Mouse (Mus musculus) intestine, embryonic 14.5 days (tissue): ENCODE data around the gene Kalrn. TPM values are rescaled to one million over a fixed set of nuclear protein-coding genes. Genes with fewer than 3 reads are reported as not detected.

Experiments
- ATAC-seq: fragments of 200-750 bp; cut with Nextera tagmentation; replicated peaks from 2 replicates; pipeline ENCODE4 v1.8.0; 2017; ENCODE audit warnings: low read depth, moderate number of reproducible peaks, moderate TSS enrichment, moderate library complexity; ENCODE audit not compliant: low FRiP score, low TSS enrichment
- DNase-seq: peaks from one replicate; pipeline ENCODE4 v3.0.0-alpha.2; 2018; ENCODE audit warnings: low spot score
- H3K27ac ChIP-seq: fragments of 300-500 bp; sonication (generic); 2 replicates; pipeline ENCODE4 v1.5.1; 2014; ENCODE audit warnings: low read depth, mild to moderate bottlenecking, control low read depth
- H3K27me3 ChIP-seq: fragments of 300-500 bp; sonication (generic); replicated peaks from 2 replicates; pipeline ENCODE4 v1.6.1; 2014; ENCODE audit warnings: low read length, control low read depth; ENCODE audit not compliant: control insufficient read depth, insufficient read depth
- H3K36me3 ChIP-seq: fragments of 300-500 bp; sonication (generic); 2 replicates; pipeline ENCODE4 v1.6.1; 2014; ENCODE audit warnings: low read length, control low read depth; ENCODE audit not compliant: control insufficient read depth, insufficient read depth
- H3K4me1 ChIP-seq: fragments of 300-500 bp; sonication (generic); replicated peaks from 2 replicates; pipeline ENCODE4 v1.6.1; 2014; ENCODE audit warnings: low read length, control low read depth, mixed read lengths; ENCODE audit not compliant: control insufficient read depth, insufficient read depth
- H3K4me2 ChIP-seq: fragments of 300-500 bp; sonication (generic); 2 replicates; pipeline ENCODE4 v1.6.1; 2014; ENCODE audit warnings: low read length
- H3K4me3 ChIP-seq: fragments of 300-500 bp; sonication (generic); 2 replicates; pipeline ENCODE4 v1.5.1; 2014; ENCODE audit warnings: low read depth, low read length, control low read depth, mixed read lengths
- H3K9ac ChIP-seq: fragments of 300-500 bp; sonication (generic); 2 replicates; pipeline ENCODE4 v1.6.1; 2014; ENCODE audit warnings: mild to moderate bottlenecking, low read length
- H3K9me3 ChIP-seq: fragments of 300-500 bp; sonication (generic); 2 replicates; pipeline ENCODE4 v1.6.1; 2016; ENCODE audit warnings: low read length, control low read depth; ENCODE audit not compliant: control insufficient read depth
- WGBS: fragments of 180-500 bp; shearing (Covaris S2); extraction: QIAGEN DNeasy Blood & Tissue Kit; methylation state at CpG from one replicate; pipeline ENCODE4 v1.1.7; 2014; 5-methylcytosine and 5-hydroxymethylcytosine counted together
- polyA plus RNA-seq: library from polyadenylated mRNA; unstranded; fragments of >200 nt; fragmentation: Nextera tagmentation; extraction: Ambion mirVana; gene quantifications from 2 replicates; pipeline ENCODE4 v1.2.1, GENCODE M21; 2014

Kalrn gene
- polyA plus RNA-seq, 1 experiment from 2014 or later: 20.1 TPM

- Histone ChIP-seq H3K9ac (no peak overlapping the region), H3K27me3 (no peaks in the 10 kb centered on the region), H3K9me3 (no peaks in the 10 kb centered on the region), H3K4me1 (peaks cover 11% of the 10 kb centered on the region; the same call in 1 of the 2 replicates), H3K36me3 (peaks cover 49% of the 10 kb centered on the region), H3K27ac (no peak overlapping the region), H3K4me3 (no peak overlapping the region), H3K4me2 (no peak overlapping the region)
- WGBS: 79% methylated on average over 12 of the region's 12 CpGs
- DNase-seq (no peak), ATAC-seq (no peak)
These were observed 541.2 kb downstream of the Kalrn start for GRCm38 (mm10) chr16:34032011-34032645.

- ATAC-seq (no peak), DNase-seq (no peak)
- Histone ChIP-seq H3K4me3 (no peak overlapping the region), H3K9ac (no peak overlapping the region), H3K27me3 (no peaks in the 10 kb centered on the region), H3K4me2 (no peak overlapping the region), H3K9me3 (no peaks in the 10 kb centered on the region), H3K36me3 (peaks cover 55% of the 10 kb centered on the region), H3K27ac (no peak overlapping the region), H3K4me1 (peaks cover 9% of the 10 kb centered on the region; the same call in 1 of the 2 replicates)
- 83% methylated on average over 9 of the region's 9 CpGs for WGBS
These were observed 541.8 kb downstream of the Kalrn start for GRCm38 (mm10) chr16:34031565-34031964.

DNA sequence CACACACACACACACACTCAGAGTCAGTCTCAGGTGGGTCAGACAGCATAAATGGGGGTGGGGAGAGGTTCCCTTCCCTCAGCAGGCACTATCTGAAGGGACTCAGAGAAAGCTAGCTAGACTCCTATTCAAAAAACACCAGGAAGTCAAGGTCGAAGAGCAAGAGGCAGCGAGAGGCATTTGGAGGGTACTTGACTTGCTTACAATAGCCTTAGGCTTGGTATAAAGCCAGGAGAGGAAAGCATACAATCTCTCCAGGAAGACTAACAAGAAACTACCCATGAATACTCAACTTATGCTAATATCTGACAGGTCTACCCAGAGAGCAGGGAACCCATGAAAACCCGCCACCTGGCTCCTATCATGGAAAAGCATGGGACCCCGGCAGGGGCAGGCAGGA is 543.0 kb downstream of the Kalrn start:
- Histone ChIP-seq H3K27me3 (no peaks in the 10 kb centered on the region), H3K9ac (no peak overlapping the region), H3K27ac (no peak overlapping the region), H3K9me3 (no peaks in the 10 kb centered on the region), H3K4me3 (no peak overlapping the region), H3K4me2 (no peak overlapping the region), H3K4me1 (peaks cover 4% of the 10 kb centered on the region; the same call in 1 of the 2 replicates), H3K36me3 (peaks cover 59% of the 10 kb centered on the region)
- no peak for ATAC-seq
- no peak for DNase-seq
- 68% methylated on average over 4 of the region's 4 CpGs for WGBS

- Histone ChIP-seq H3K4me2 (no peak overlapping the region), H3K9ac (no peak overlapping the region), H3K36me3 (peaks cover 59% of the 10 kb centered on the region), H3K9me3 (no peaks in the 10 kb centered on the region), H3K4me3 (no peak overlapping the region), H3K4me1 (peaks cover 4% of the 10 kb centered on the region; the same call in 1 of the 2 replicates), H3K27ac (no peak overlapping the region), H3K27me3 (no peaks in the 10 kb centered on the region)
- 70% methylated on average over 5 of the region's 5 CpGs for WGBS
- DNase-seq (no peak), ATAC-seq (no peak)
These were observed 543.5 kb downstream of the Kalrn start for GRCm38 (mm10) chr16:34029790-34030189.

DNA sequence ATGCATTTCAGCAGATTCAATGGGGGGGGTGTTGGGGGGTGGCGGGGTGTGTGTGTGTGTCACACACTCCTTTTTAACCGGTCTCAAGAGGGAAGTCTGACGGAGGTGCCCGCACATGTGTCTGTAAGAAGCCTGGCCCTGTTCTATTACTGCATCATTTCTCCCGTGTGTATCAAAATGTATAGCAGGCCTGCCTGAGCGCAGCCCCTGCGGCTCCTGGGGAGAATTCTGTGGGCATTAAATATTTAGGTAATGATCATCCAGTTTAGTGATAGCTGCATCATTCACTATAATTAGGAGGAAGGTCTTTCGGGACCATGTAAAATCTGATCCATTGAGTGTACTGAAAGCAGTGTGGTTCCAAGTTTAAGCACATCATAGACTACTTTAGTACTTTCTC is 556.1 kb downstream of the Kalrn start:
- no peaks in the 10 kb centered on the region for H3K27me3 ChIP-seq
- H3K4me3 ChIP-seq: no peak overlapping the region
- ATAC-seq (no peak), DNase-seq (no peak)
- peaks cover 42% of the 10 kb centered on the region for H3K36me3 ChIP-seq
- no peak overlapping the region for H3K27ac ChIP-seq
- H3K9me3 ChIP-seq: peaks cover 12% of the 10 kb centered on the region; the same call in 1 of the 2 replicates
- WGBS: 92% methylated on average over 8 of the region's 8 CpGs
- H3K4me2 ChIP-seq: no peak overlapping the region
- H3K4me1 ChIP-seq: no peaks in the 10 kb centered on the region
- no peak overlapping the region for H3K9ac ChIP-seq

DNA sequence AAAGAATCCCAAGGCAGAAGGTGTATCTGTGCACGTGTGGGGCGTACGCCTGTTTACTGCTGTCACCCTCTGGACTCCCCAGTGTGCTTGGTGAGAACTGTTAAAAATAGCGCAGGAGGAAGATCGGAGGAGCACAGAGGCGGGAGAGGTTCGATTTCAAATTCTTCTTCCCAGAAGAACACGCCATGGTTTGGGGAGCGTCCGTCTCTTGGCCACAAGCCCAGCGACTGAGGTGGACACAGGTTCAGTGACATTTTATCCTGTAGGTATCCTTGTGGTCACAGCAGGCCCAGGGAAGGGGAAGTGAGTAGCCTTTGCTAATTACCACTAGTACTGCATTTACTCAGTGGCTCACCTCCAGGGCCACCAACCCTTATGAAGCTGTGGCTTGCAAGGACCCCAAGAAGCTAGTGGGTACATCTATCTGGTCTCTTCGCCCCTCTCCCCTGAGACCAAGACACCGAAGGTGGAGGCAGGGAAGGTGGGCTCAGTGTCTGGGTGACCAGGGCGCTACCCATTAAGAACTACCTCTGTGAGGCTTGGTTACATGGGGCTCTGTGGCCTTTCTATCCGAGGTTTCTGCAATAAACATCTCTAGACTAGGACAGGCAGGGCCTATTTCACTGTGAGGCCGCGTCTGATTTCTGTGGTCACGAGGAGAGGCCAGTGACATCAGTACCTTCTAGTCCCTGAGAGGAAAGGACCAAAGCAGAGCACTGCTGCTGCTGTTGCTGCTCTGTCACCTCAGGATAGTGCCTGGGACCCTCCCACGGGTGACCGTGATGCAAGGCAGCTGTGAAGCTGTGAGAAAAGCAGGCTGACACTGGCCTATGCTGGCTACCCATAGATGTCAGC is 561.1 kb downstream of the Kalrn start:
- Histone ChIP-seq H3K4me2 (no peak overlapping the region), H3K4me3 (no peak overlapping the region), H3K27me3 (no peaks in the 10 kb centered on the region), H3K9ac (no peak overlapping the region), H3K27ac (no peak overlapping the region), H3K9me3 (peaks cover 8% of the 10 kb centered on the region), H3K36me3 (peaks cover 65% of the 10 kb centered on the region), H3K4me1 (no peaks in the 10 kb centered on the region)
- 89% methylated on average over 20 of the region's 20 CpGs for WGBS
- ATAC-seq: no peak
- DNase-seq: no peak

GRCm38 (mm10) chr16:34009567-34009966 is 563.8 kb downstream of the Kalrn start:
- ATAC-seq: no peak
- Histone ChIP-seq H3K9me3 (peaks cover 8% of the 10 kb centered on the region; the same call in 1 of the 2 replicates), H3K27me3 (no peaks in the 10 kb centered on the region), H3K4me1 (peaks cover 7% of the 10 kb centered on the region), H3K27ac (no peak overlapping the region), H3K36me3 (peaks cover 43% of the 10 kb centered on the region), H3K4me3 (no peak overlapping the region), H3K9ac (no peak overlapping the region), H3K4me2 (no peak overlapping the region)
- DNase-seq: no peak
- WGBS: 84% methylated on average over 2 of the region's 2 CpGs

DNA sequence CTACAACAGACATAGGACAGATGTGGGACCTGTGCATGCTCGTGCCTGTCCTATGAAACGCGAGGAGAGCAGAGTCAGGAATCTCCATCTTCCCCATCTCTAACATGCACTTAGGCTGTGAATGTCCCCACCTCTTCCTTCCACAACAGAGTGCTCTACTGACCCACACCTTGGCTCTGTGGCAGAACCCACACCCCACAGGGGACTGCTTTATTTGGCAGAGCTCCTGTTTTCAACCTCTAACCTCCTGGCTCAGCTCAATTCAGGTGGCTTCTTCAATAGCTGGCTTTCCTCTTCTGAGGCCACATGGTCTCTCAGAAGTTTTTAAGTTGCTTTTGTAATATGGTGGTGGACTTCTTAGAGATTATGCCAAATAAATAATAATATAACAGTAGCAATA is 567.3 kb downstream of the Kalrn start:
- DNase-seq (no peak), ATAC-seq (no peak)
- H3K9me3 ChIP-seq: peaks cover 8% of the 10 kb centered on the region; the same call in 1 of the 2 replicates
- 91% methylated on average over 3 of the region's 3 CpGs for WGBS
- H3K4me2 ChIP-seq: no peak overlapping the region
- no peak overlapping the region for H3K27ac ChIP-seq
- H3K27me3 ChIP-seq: no peaks in the 10 kb centered on the region
- no peak overlapping the region for H3K4me3 ChIP-seq
- no peak overlapping the region for H3K9ac ChIP-seq
- H3K36me3 ChIP-seq: peaks cover 23% of the 10 kb centered on the region
- H3K4me1 ChIP-seq: peaks cover 12% of the 10 kb centered on the region
